Mouse (Mus musculus): Measurements from ENCODE around the gene Phyhd1.
A peak's percentile ranks its signal among the peaks of the same experiment; 100 is the strongest.

Phyhd1 gene

GRCm38 (mm10) chr2:30265767-30266253 lies at the start of gene Phyhd1:
Gene Phyhd1, plus strand, starts transcription at chr2:30266203.
- no peak for DNase-seq (ENCODE audit: low spot score)

GRCm38 (mm10) chr2:30216293-30216692 lies 49.7 kb upstream of the Phyhd1 start:
- no peak for DNase-seq (ENCODE audit: low spot score)

GRCm38 (mm10) chr2:30235593-30235992 lies 30.4 kb upstream of the Phyhd1 start:
- DNase-seq (ENCODE audit: low spot score): no peak

GRCm38 (mm10) chr2:30236426-30237198 lies 29.4 kb upstream of the Phyhd1 start:
- peak; percentile 55 for DNase-seq (ENCODE audit: low spot score)

GRCm38 (mm10) chr2:30237199-30237880 lies 28.7 kb upstream of the Phyhd1 start, which contains the start of gene Lrrc8a:
Gene Lrrc8a, plus strand, starts transcription at chr2:30237715.
- DNase-seq (ENCODE audit: low spot score): peak; percentile 98

GRCm38 (mm10) chr2:30237881-30238280 lies 28.1 kb upstream of the Phyhd1 start:
- peak; percentile 69 for DNase-seq (ENCODE audit: low spot score)

- DNase-seq (ENCODE audit: low spot score): no peak
These were observed 27.0 kb upstream of the Phyhd1 start for GRCm38 (mm10) chr2:30238906-30239465.

GRCm38 (mm10) chr2:30239777-30240176 lies 26.2 kb upstream of the Phyhd1 start:
- DNase-seq (ENCODE audit: low spot score): no peak

GRCm38 (mm10) chr2:30240267-30240666 lies 25.7 kb upstream of the Phyhd1 start, which contains the start of gene Gm28035:
Gene Gm28035, plus strand, starts transcription at chr2:30240567.
- no peak for DNase-seq (ENCODE audit: low spot score)

- DNase-seq (ENCODE audit: low spot score): peak; percentile 69
These were observed 23.5 kb upstream of the Phyhd1 start for GRCm38 (mm10) chr2:30242509-30242908.

GRCm38 (mm10) chr2:30243391-30243790 lies 22.6 kb upstream of the Phyhd1 start:
- DNase-seq (ENCODE audit: low spot score): no peak

- DNase-seq (ENCODE audit: low spot score): no peak
These were observed 21.3 kb upstream of the Phyhd1 start for GRCm38 (mm10) chr2:30244595-30245178.

GRCm38 (mm10) chr2:30247036-30247435 lies 19.0 kb upstream of the Phyhd1 start:
- no peak for DNase-seq (ENCODE audit: low spot score)

- DNase-seq (ENCODE audit: low spot score): no peak
These were observed 18.3 kb upstream of the Phyhd1 start for GRCm38 (mm10) chr2:30247681-30248080.

- no peak for DNase-seq (ENCODE audit: low spot score)
These were observed 16.8 kb upstream of the Phyhd1 start for GRCm38 (mm10) chr2:30249182-30249581.

GRCm38 (mm10) chr2:30250166-30251128 lies 15.6 kb upstream of the Phyhd1 start:
- no peak for DNase-seq (ENCODE audit: low spot score)

- DNase-seq (ENCODE audit: low spot score): no peak
These were observed 14.4 kb upstream of the Phyhd1 start for GRCm38 (mm10) chr2:30251417-30252104.

GRCm38 (mm10) chr2:30252521-30252920 lies 13.5 kb upstream of the Phyhd1 start:
- no peak for DNase-seq (ENCODE audit: low spot score)

GRCm38 (mm10) chr2:30253809-30254208 lies 12.2 kb upstream of the Phyhd1 start:
- DNase-seq (ENCODE audit: low spot score): no peak

GRCm38 (mm10) chr2:30255631-30256395 lies 10.2 kb upstream of the Phyhd1 start:
- DNase-seq (ENCODE audit: low spot score): no peak

Data from embryo, embryonic 10.5 days (tissue).